Comparison of ENCODE assay signal across 9 mouse cellular contexts in genomic region chr11:97809235-97810121, GRCm38 (mm10). TPM values are rescaled to one million over a fixed set of nuclear protein-coding genes. Genes with fewer than 3 reads are reported as not detected.
A peak's percentile ranks its signal among the peaks of the same experiment; 100 is the strongest.
DNase-seq lines count a peak whose midpoint lies in the region; ATAC-seq and TF ChIP-seq lines count a peak whose summit lies in the region.
"Had no signal": no experiment of that assay in that cellular context is flagged by ENCODE, and none has a peak within 500 bp of the region (broad histone marks: within the 10 kb centered on the region; RNA-seq: fewer than 3 reads in every experiment).

No protein-coding gene starts in this region.

- no peak for ATAC-seq in liver, embryonic 11.5 days (replicated peaks; ENCODE audit: low FRiP score)
- ATAC-seq in hindbrain, embryonic 12.5 days (ENCODE audit: low FRiP score) = no peak
- ATAC-seq in midbrain, embryonic 15.5 days (replicated peaks) = no peak

- no peaks in the 10 kb centered on the region for H3K9me3 ChIP-seq in liver, embryonic 11.5 days (ENCODE audit: control insufficient read depth, low read length)
- H3K9me3 ChIP-seq in hindbrain, embryonic 12.5 days (replicated peaks) = no peaks in the 10 kb centered on the region
- no peaks in the 10 kb centered on the region for H3K9me3 ChIP-seq in midbrain, embryonic 15.5 days

- 57% methylated on average over 7 of the region's 7 CpGs for WGBS in cerebellum, adult 2 months
- 25% methylated on average over 7 of the region's 7 CpGs for WGBS in liver, adult 2 months
- WGBS in liver, embryonic 11.5 days = 69% methylated on average over 7 of the region's 7 CpGs
- WGBS in hindbrain, embryonic 12.5 days = 70% methylated on average over 7 of the region's 7 CpGs
- 75% methylated on average over 7 of the region's 7 CpGs for WGBS in midbrain, embryonic 15.5 days

- H3K27me3 ChIP-seq in cerebellum, adult 2 months (ENCODE audit: control insufficient read depth, insufficient read depth, low read length) = no peaks in the 10 kb centered on the region
- no peaks in the 10 kb centered on the region for H3K27me3 ChIP-seq in liver, adult 2 months (ENCODE audit: control insufficient read depth, insufficient read depth, low read length)
- H3K27me3 ChIP-seq in liver, embryonic 11.5 days (replicated peaks; ENCODE audit: control insufficient read depth, insufficient read depth, low read length) = no peaks in the 10 kb centered on the region
- no peaks in the 10 kb centered on the region for H3K27me3 ChIP-seq in hindbrain, embryonic 12.5 days
- no peaks in the 10 kb centered on the region for H3K27me3 ChIP-seq in midbrain, embryonic 15.5 days (replicated peaks)

- peaks cover 3% of the 10 kb centered on the region; the same call in 1 of the 2 replicates for H3K36me3 ChIP-seq in liver, adult 2 months (ENCODE audit: control insufficient read depth, insufficient read depth, low read length)
- peaks cover 10% of the 10 kb centered on the region; the same call in 1 of the 2 replicates for H3K36me3 ChIP-seq in liver, embryonic 11.5 days (ENCODE audit: control insufficient read depth, insufficient read depth, low read length)
- H3K36me3 ChIP-seq in hindbrain, embryonic 12.5 days = peaks cover 39% of the 10 kb centered on the region
- peaks cover 16% of the 10 kb centered on the region for H3K36me3 ChIP-seq in midbrain, embryonic 15.5 days (replicated peaks)

- no peak overlapping the region for H3K4me2 ChIP-seq in liver, embryonic 11.5 days
- no peak overlapping the region; the same call in 1 of the 2 replicates for H3K4me2 ChIP-seq in hindbrain, embryonic 12.5 days (replicated peaks)
- no peak overlapping the region for H3K4me2 ChIP-seq in midbrain, embryonic 15.5 days

- no peak for TF ChIP-seq POLR2A in cerebellum, adult 2 months (IDR thresholded peaks at IDR 0.05; ENCODE audit: borderline replicate concordance, insufficient read depth, low read length)
- no peak for TF ChIP-seq POLR2A in liver, adult 2 months (IDR thresholded peaks at IDR 0.05; ENCODE audit: extremely low read depth, insufficient read depth, low read length)

- H3K4me3 ChIP-seq in cerebellum, adult 2 months (replicated peaks; ENCODE audit: insufficient read depth, low read depth, low read length) = no peak overlapping the region
- no peak overlapping the region for H3K4me3 ChIP-seq in liver, adult 2 months (ENCODE audit: insufficient read depth, low read depth, low read length)
- no peak overlapping the region for H3K4me3 ChIP-seq in liver, embryonic 11.5 days (ENCODE audit: low read depth, low read length)
- H3K4me3 ChIP-seq in hindbrain, embryonic 12.5 days = no peak overlapping the region
- no peak overlapping the region for H3K4me3 ChIP-seq in midbrain, embryonic 15.5 days

- TF ChIP-seq CTCF in cerebellum, adult 2 months (IDR thresholded peaks at IDR 0.05; ENCODE audit: borderline replicate concordance, insufficient read depth, low read depth, low read length) = no peak
- TF ChIP-seq CTCF in liver, adult 2 months (IDR thresholded peaks at IDR 0.05; ENCODE audit: low read depth, low read length) = no peak

- peak overlapping the region; percentile 20 for H3K9ac ChIP-seq in liver, adult 2 months (ENCODE audit: low read depth, low read length)
- H3K9ac ChIP-seq in liver, embryonic 11.5 days (ENCODE audit: low read depth, low read length) = no peak overlapping the region
- H3K9ac ChIP-seq in hindbrain, embryonic 12.5 days = peak overlapping the region; percentile 18; the same call in 1 of the 2 replicates
- no peak overlapping the region for H3K9ac ChIP-seq in midbrain, embryonic 15.5 days

- peaks cover 22% of the 10 kb centered on the region; the same call in 1 of the 2 replicates for H3K79me2 ChIP-seq in liver, adult 2 months (ENCODE audit: control insufficient read depth, insufficient read depth, low read length)

- peaks cover 72% of the 10 kb centered on the region for H3K4me1 ChIP-seq in cerebellum, adult 2 months (ENCODE audit: control insufficient read depth, insufficient read depth, low read length)
- peaks cover 70% of the 10 kb centered on the region for H3K4me1 ChIP-seq in liver, adult 2 months (ENCODE audit: control insufficient read depth, insufficient read depth, low read length)
- H3K4me1 ChIP-seq in liver, embryonic 11.5 days (replicated peaks; ENCODE audit: control insufficient read depth, insufficient read depth, low read length) = peaks cover 79% of the 10 kb centered on the region
- H3K4me1 ChIP-seq in hindbrain, embryonic 12.5 days = peaks cover 89% of the 10 kb centered on the region
- H3K4me1 ChIP-seq in midbrain, embryonic 15.5 days = peaks cover 92% of the 10 kb centered on the region

- peak in 1 of 2 experiments; percentile 37 for DNase-seq in cerebellum, adult 2 months
- DNase-seq in cerebellum, postnatal 4 days (ENCODE audit: low spot score in 2 of 2) = no peak
- peak; percentile 46 for DNase-seq in liver, adult 2 months (ENCODE audit: extremely low read depth, low read depth, low spot score)
- DNase-seq in liver, embryonic 11.5 days (ENCODE audit: low spot score) = no peak
- DNase-seq in testis, postnatal 14 days (ENCODE audit: low spot score) = no peak
- no peak for DNase-seq in embryo, embryonic 10.5 days (ENCODE audit: low spot score)

- peak overlapping the region; percentile 30; the same call in 1 of the 2 replicates for H3K27ac ChIP-seq in cerebellum, adult 2 months (ENCODE audit: insufficient read depth, low read length)
- peak overlapping the region; percentile 67 for H3K27ac ChIP-seq in liver, adult 2 months (replicated peaks; ENCODE audit: insufficient read depth, low read depth, low read length)
- no peak overlapping the region; the same call in 1 of the 2 replicates for H3K27ac ChIP-seq in liver, embryonic 11.5 days (ENCODE audit: low read depth, low read length)
- H3K27ac ChIP-seq in hindbrain, embryonic 12.5 days = peak overlapping the region; percentile 55; the same call in 1 of the 2 replicates
- H3K27ac ChIP-seq in midbrain, embryonic 15.5 days = peak overlapping the region; percentile 20; the same call in 1 of the 2 replicates

RNA-seq across cellular contexts. Expression of gene Lasp1, which starts 10.7 kb away (rescaled TPM):
- 74.9 and 78.5 TPM in 2 replicates for polyA plus RNA-seq in cerebellum, adult 2 months (2012; rRNA removed)
- total RNA-seq in liver, adult 2 months (2014; rRNA removed) = 23.3 and 33.3 TPM in 2 replicates
- polyA plus RNA-seq in liver, adult 2 months (2012; rRNA removed) = 80.5 and 85.4 TPM in 2 replicates
- polyA plus RNA-seq in liver, embryonic 11.5 days (2014; fragmentation: Nextera tagmentation; extraction: Ambion mirVana) = 54.7 and 55.3 TPM in 2 replicates
- polyA plus RNA-seq in hindbrain, embryonic 12.5 days (2016; fragmentation: Nextera tagmentation; extraction: Ambion mirVana) = 111 and 120 TPM in 2 replicates
- polyA plus RNA-seq in midbrain, embryonic 15.5 days (2015; fragmentation: Nextera tagmentation; extraction: Ambion mirVana) = 198 and 199 TPM in 2 replicates

RNA-seq across cellular contexts. Expression of gene Rpl23, which starts 27.2 kb away (rescaled TPM):
- polyA plus RNA-seq in cerebellum, adult 2 months (2012; rRNA removed) = 234 and 281 TPM in 2 replicates
- total RNA-seq in liver, adult 2 months (2014; rRNA removed) = 240 and 283 TPM in 2 replicates
- 68.5 and 71.4 TPM in 2 replicates for polyA plus RNA-seq in liver, adult 2 months (2012; rRNA removed)
- polyA plus RNA-seq in liver, embryonic 11.5 days (2014; fragmentation: Nextera tagmentation; extraction: Ambion mirVana) = 756 and 842 TPM in 2 replicates
- 347 and 376 TPM in 2 replicates for polyA plus RNA-seq in hindbrain, embryonic 12.5 days (2016; fragmentation: Nextera tagmentation; extraction: Ambion mirVana)
- 259 and 277 TPM in 2 replicates for polyA plus RNA-seq in midbrain, embryonic 15.5 days (2015; fragmentation: Nextera tagmentation; extraction: Ambion mirVana)

RNA-seq across cellular contexts. Expression of gene B230217C12Rik, which starts 31.1 kb away (rescaled TPM):
- 117 TPM in 2 replicates for polyA plus RNA-seq in cerebellum, adult 2 months (2012; rRNA removed)
- 0.09 and 0.27 TPM in 2 replicates for total RNA-seq in liver, adult 2 months (2014; rRNA removed)
- 0.14 and 0.29 TPM in 2 replicates for polyA plus RNA-seq in liver, adult 2 months (2012; rRNA removed)
- polyA plus RNA-seq in liver, embryonic 11.5 days (2014; fragmentation: Nextera tagmentation; extraction: Ambion mirVana) = 3.7 and 5.4 TPM in 2 replicates
- polyA plus RNA-seq in hindbrain, embryonic 12.5 days (2016; fragmentation: Nextera tagmentation; extraction: Ambion mirVana) = 14.1 and 14.8 TPM in 2 replicates
- polyA plus RNA-seq in midbrain, embryonic 15.5 days (2015; fragmentation: Nextera tagmentation; extraction: Ambion mirVana) = 33.3 and 33.8 TPM in 2 replicates

RNA-seq across cellular contexts. Expression of gene 1700001P01Rik, which starts 33.8 kb away (rescaled TPM):
- 0.80 and 0.81 TPM in 2 replicates for polyA plus RNA-seq in cerebellum, adult 2 months (2012; rRNA removed)
- total RNA-seq in liver, adult 2 months (2014; rRNA removed) = not detected in 2 replicates
- not detected in 2 replicates for polyA plus RNA-seq in liver, adult 2 months (2012; rRNA removed)
- 0.64 TPM in 1 of 2 replicates, not detected in the other for polyA plus RNA-seq in liver, embryonic 11.5 days (2014; fragmentation: Nextera tagmentation; extraction: Ambion mirVana)
- polyA plus RNA-seq in hindbrain, embryonic 12.5 days (2016; fragmentation: Nextera tagmentation; extraction: Ambion mirVana) = 0.68 and 0.98 TPM in 2 replicates
- 0.50 and 1.1 TPM in 2 replicates for polyA plus RNA-seq in midbrain, embryonic 15.5 days (2015; fragmentation: Nextera tagmentation; extraction: Ambion mirVana)
- polyA plus RNA-seq: large intestine, adult 2 months had no signal

RNA-seq across cellular contexts. Expression of gene Cwc25, which starts 43.1 kb away (rescaled TPM):
- 17.2 and 17.7 TPM in 2 replicates for polyA plus RNA-seq in cerebellum, adult 2 months (2012; rRNA removed)
- 5.8 and 6.8 TPM in 2 replicates for total RNA-seq in liver, adult 2 months (2014; rRNA removed)
- polyA plus RNA-seq in liver, adult 2 months (2012; rRNA removed) = 6.2 and 6.3 TPM in 2 replicates
- polyA plus RNA-seq in liver, embryonic 11.5 days (2014; fragmentation: Nextera tagmentation; extraction: Ambion mirVana) = 12.9 and 13.1 TPM in 2 replicates
- 22.0 and 25.4 TPM in 2 replicates for polyA plus RNA-seq in hindbrain, embryonic 12.5 days (2016; fragmentation: Nextera tagmentation; extraction: Ambion mirVana)
- 16.2 and 17.6 TPM in 2 replicates for polyA plus RNA-seq in midbrain, embryonic 15.5 days (2015; fragmentation: Nextera tagmentation; extraction: Ambion mirVana)

Comparison
In these comparisons a context has a peak if more than half of its experiments do, and no peak if none do; other contexts are left out.
1. H3K9ac ChIP-seq: peak in liver, adult 2 months (single experiment) and hindbrain, embryonic 12.5 days (single experiment); none in liver, embryonic 11.5 days (single experiment) and midbrain, embryonic 15.5 days (single experiment).